ENCODE assay signal across 22 mouse cellular contexts in genomic region chr1:185177860-185178259, GRCm38 (mm10). TPM values are rescaled to one million over a fixed set of nuclear protein-coding genes. Genes with fewer than 3 reads are reported as not detected.
DNase-seq lines count a peak whose midpoint lies in the region; ATAC-seq lines count a peak whose summit lies in the region.
"Had no signal": no experiment of that assay in that cellular context is flagged by ENCODE, and none has a peak within 500 bp of the region (broad histone marks: within the 10 kb centered on the region; RNA-seq: fewer than 3 reads in every experiment).

No protein-coding gene starts in this region.

- no peak overlapping the region for H3K9ac ChIP-seq in intestine, embryonic 15.5 days
- H3K9ac ChIP-seq: heart, embryonic 12.5 days; limb, embryonic 13.5 days; liver, embryonic 13.5 days; midbrain, embryonic 13.5 days had no signal

- H3K27ac ChIP-seq in intestine, embryonic 15.5 days, result no peak overlapping the region
- H3K27ac ChIP-seq: forebrain, embryonic 10.5 days; hindbrain, embryonic 10.5 days; limb, embryonic 13.5 days; liver, embryonic 13.5 days; midbrain, embryonic 13.5 days; stomach, postnatal 0 days had no signal

- peak; percentile 66 to 81 for DNase-seq in frontal cortex, adult 2 months (ENCODE audit: extremely low spot score in 1 of 2, low spot score in 1 of 2)
- no peak for DNase-seq in frontal cortex, postnatal 25 days (ENCODE audit: low spot score in 2 of 2)
- DNase-seq in brain, adult 2 months (ENCODE audit: low read depth, low spot score), result peak; percentile 89
- DNase-seq in left cerebral cortex, adult 9 months (ENCODE audit: low spot score in 2 of 2), result peak; percentile 33 to 71
- peak; percentile 33 for DNase-seq in right cerebral cortex, postnatal 14 days
- no peak for DNase-seq in kidney, adult 18-20 months
- DNase-seq in kidney, adult 8-10 months, result no peak
- DNase-seq: adrenal gland, postnatal 25 days; cerebellum, postnatal 10 days; heart, postnatal 10 days; liver, embryonic 13.5 days; lung, adult 2 months had no signal

- no peaks in the 10 kb centered on the region for H3K4me1 ChIP-seq in intestine, embryonic 15.5 days (replicated peaks)
- H3K4me1 ChIP-seq: forebrain, embryonic 10.5 days; heart, embryonic 12.5 days; hindbrain, embryonic 10.5 days; limb, embryonic 13.5 days; liver, embryonic 13.5 days; midbrain, embryonic 13.5 days had no signal

- 82% methylated on average over 6 of the region's 6 CpGs for WGBS in intestine, embryonic 15.5 days

- no peak overlapping the region for H3K4me3 ChIP-seq in intestine, embryonic 15.5 days (replicated peaks)
- H3K4me3 ChIP-seq: forebrain, embryonic 10.5 days; heart, embryonic 12.5 days; hindbrain, embryonic 10.5 days; limb, embryonic 13.5 days; liver, embryonic 13.5 days; midbrain, embryonic 13.5 days had no signal

- H3K9me3 ChIP-seq in intestine, embryonic 15.5 days, result no peaks in the 10 kb centered on the region
- H3K9me3 ChIP-seq: forebrain, embryonic 10.5 days; hindbrain, embryonic 10.5 days; limb, embryonic 13.5 days; liver, embryonic 13.5 days; midbrain, embryonic 13.5 days had no signal

- H3K27me3 ChIP-seq in intestine, embryonic 15.5 days (replicated peaks), result no peaks in the 10 kb centered on the region
- H3K27me3 ChIP-seq: limb, embryonic 13.5 days; liver, embryonic 13.5 days; midbrain, embryonic 13.5 days had no signal

- no peaks in the 10 kb centered on the region for H3K36me3 ChIP-seq in intestine, embryonic 15.5 days
- H3K36me3 ChIP-seq: forebrain, embryonic 10.5 days; heart, embryonic 12.5 days; hindbrain, embryonic 10.5 days; limb, embryonic 13.5 days; liver, embryonic 13.5 days; midbrain, embryonic 13.5 days had no signal

- no peak overlapping the region for H3K4me2 ChIP-seq in intestine, embryonic 15.5 days (replicated peaks)
- H3K4me2 ChIP-seq: heart, embryonic 12.5 days; limb, embryonic 13.5 days; liver, embryonic 13.5 days; midbrain, embryonic 13.5 days had no signal

- no peak for ATAC-seq in intestine, embryonic 15.5 days
- ATAC-seq: forebrain, embryonic 16.5 days; hindbrain, embryonic 16.5 days; intestine, postnatal 0 days; midbrain, embryonic 13.5 days had no signal

RNA-seq across cellular contexts. Expression of gene Rab3gap2, which starts 26.1 kb away (rescaled TPM):
- polyA plus RNA-seq in frontal cortex, adult 2 months (2012; rRNA removed), result 51.2 and 53.8 TPM in 2 replicates
- polyA plus RNA-seq in intestine, embryonic 15.5 days (2015; fragmentation: Nextera tagmentation; extraction: Ambion mirVana), result 24.5 and 24.6 TPM in 2 replicates

Comparison
In these comparisons a context has a peak if more than half of its experiments do, and no peak if none do; other contexts are left out.
1. DNase-seq: peak in frontal cortex, adult 2 months (2 of 2), brain, adult 2 months (single experiment), left cerebral cortex, adult 9 months (2 of 2) and right cerebral cortex, postnatal 14 days (single experiment); none in frontal cortex, postnatal 25 days (0 of 2), kidney, adult 18-20 months (single experiment) and kidney, adult 8-10 months (0 of 2).